Mouse (Mus musculus) regulatory T cell (primary cell): Measurements from ENCODE around the gene Wdfy2.
"Not testable (repeated sequence)": the region's sequence is repeated elsewhere in the genome, so short reads cannot be mapped to it uniquely, and the experiment has no call there.

Experiments
- in situ Hi-C: fragments of 300-600 bp; cut with MboI, MseI; formaldehyde crosslinking; loops from one replicate; pipeline ENCODE4 v1.15.1; 2025; ENCODE audit warnings: high pct_unique_total_duplicates

Wdfy2 gene

GRCm38 (mm10) chr14:62878634-62879430 lies 41.4 kb downstream of the Wdfy2 start:
- in situ Hi-C loops = no loop called here

- in situ Hi-C loops = no loop called here
Measured at GRCm38 (mm10) chr14:62879497-62879896, 42.0 kb downstream of the Wdfy2 start.

GRCm38 (mm10) chr14:62880084-62880851 lies 42.8 kb downstream of the Wdfy2 start:
- in situ Hi-C loops = no loop called here

- in situ Hi-C loops = no loop called here
Measured at GRCm38 (mm10) chr14:62882061-62882614, 44.7 kb downstream of the Wdfy2 start.

GRCm38 (mm10) chr14:62883551-62883950 lies 46.1 kb downstream of the Wdfy2 start:
- in situ Hi-C loops = no loop called here

- in situ Hi-C loops = no loop called here
Measured at GRCm38 (mm10) chr14:62884171-62884570, 46.7 kb downstream of the Wdfy2 start.

GRCm38 (mm10) chr14:62884639-62885038 lies 47.2 kb downstream of the Wdfy2 start:
- in situ Hi-C loops = no loop called here

GRCm38 (mm10) chr14:62885146-62885545 lies 47.7 kb downstream of the Wdfy2 start:
- in situ Hi-C loops = no loop called here

GRCm38 (mm10) chr14:62891401-62891800 lies 53.9 kb downstream of the Wdfy2 start:
- in situ Hi-C loops = no loop called here

- in situ Hi-C loops = no loop called here
Measured at GRCm38 (mm10) chr14:62892771-62893641, 55.5 kb downstream of the Wdfy2 start.

- in situ Hi-C loops = not testable (repeated sequence)
Measured at GRCm38 (mm10) chr14:62893642-62894180, 56.2 kb downstream of the Wdfy2 start.

GRCm38 (mm10) chr14:62894924-62895840 lies 57.7 kb downstream of the Wdfy2 start:
- in situ Hi-C loops = no loop called here

- in situ Hi-C loops = no loop called here
Measured at GRCm38 (mm10) chr14:62898061-62898460, 60.6 kb downstream of the Wdfy2 start.

- in situ Hi-C loops = no loop called here
Measured at GRCm38 (mm10) chr14:62907888-62908287, 70.4 kb downstream of the Wdfy2 start.

- in situ Hi-C loops = no loop called here
Measured at GRCm38 (mm10) chr14:62908550-62908949, 71.1 kb downstream of the Wdfy2 start.

GRCm38 (mm10) chr14:62910859-62911258 lies 73.4 kb downstream of the Wdfy2 start:
- in situ Hi-C loops = no loop called here

GRCm38 (mm10) chr14:62915146-62915685 lies 77.7 kb downstream of the Wdfy2 start:
- in situ Hi-C loops = no loop called here

GRCm38 (mm10) chr14:62916488-62917034 lies 79.1 kb downstream of the Wdfy2 start:
- in situ Hi-C loops = no loop called here

- in situ Hi-C loops = no loop called here
Measured at GRCm38 (mm10) chr14:62921401-62921800, 83.9 kb downstream of the Wdfy2 start.

- in situ Hi-C loops = no loop called here
Measured at GRCm38 (mm10) chr14:62922637-62923036, 85.2 kb downstream of the Wdfy2 start.
